11 mouse cellular contexts compared by ENCODE assay signal in genomic region chr7:99915511-99915910, GRCm38 (mm10).
"Had no signal": no experiment of that assay in that cellular context is flagged by ENCODE, and none has a peak within 500 bp of the region (broad histone marks: within the 10 kb centered on the region; RNA-seq: fewer than 3 reads in every experiment).

No protein-coding gene starts in this region.

- ATAC-seq: liver, postnatal 0 days; lung, postnatal 0 days; midbrain, embryonic 16.5 days had no signal

- DNase-seq: liver, postnatal 0 days; lung, adult 2 months; lung, postnatal 14 days; lung, postnatal 36 days; midbrain, embryonic 14.5 days; retina, postnatal 1 day; right cerebral cortex, postnatal 14 days; thymus, adult 2 months; thymus, postnatal 36 days had no signal
